ENCODE assay signal across 50 mouse cellular contexts in the genomic region with DNA sequence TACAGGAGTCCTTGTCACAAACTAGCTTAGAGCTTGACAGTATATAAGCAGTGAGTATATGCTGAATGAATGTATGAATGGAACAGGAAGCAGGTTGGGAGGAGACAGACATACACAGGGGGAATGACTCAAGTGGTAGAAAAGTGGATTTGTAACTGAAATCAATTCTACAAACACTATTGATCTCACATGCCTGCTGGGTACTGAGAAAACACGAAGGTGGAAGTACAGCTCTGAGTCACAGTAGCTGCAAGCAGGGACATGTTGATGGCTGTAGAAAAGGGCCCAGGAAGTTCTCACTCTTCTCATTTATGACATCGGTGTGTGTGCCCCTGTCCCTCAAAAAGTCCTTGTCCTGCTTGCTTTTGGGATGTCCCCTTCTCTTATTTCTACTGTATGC. TPM values are rescaled to one million over a fixed set of nuclear protein-coding genes. Genes with fewer than 3 reads are reported as not detected.
"Had no signal": no experiment of that assay in that cellular context is flagged by ENCODE, and none has a peak within 500 bp of the region (broad histone marks: within the 10 kb centered on the region; RNA-seq: fewer than 3 reads in every experiment).

No protein-coding gene starts in this region.

- H3K9me3 ChIP-seq: heart, embryonic 10.5 days; heart, embryonic 12.5 days; heart, embryonic 13.5 days; heart, embryonic 15.5 days; hindbrain, embryonic 10.5 days; hindbrain, embryonic 12.5 days; hindbrain, embryonic 13.5 days; hindbrain, embryonic 15.5 days; intestine, embryonic 15.5 days; kidney, embryonic 15.5 days had no signal

- H3K36me3 ChIP-seq: heart, embryonic 10.5 days; heart, embryonic 12.5 days; heart, embryonic 13.5 days; heart, embryonic 15.5 days; hindbrain, embryonic 10.5 days; hindbrain, embryonic 12.5 days; hindbrain, embryonic 13.5 days; hindbrain, embryonic 15.5 days; intestine, embryonic 15.5 days; kidney, embryonic 15.5 days had no signal

- H3K27ac ChIP-seq: heart, embryonic 10.5 days; heart, embryonic 13.5 days; heart, embryonic 15.5 days; hindbrain, embryonic 10.5 days; hindbrain, embryonic 12.5 days; hindbrain, embryonic 13.5 days; hindbrain, embryonic 14.5 days; hindbrain, embryonic 15.5 days; hindbrain, postnatal 0 days; intestine, embryonic 15.5 days; kidney, embryonic 15.5 days; kidney, postnatal 0 days; layer of hippocampus, adult 2 months had no signal

- H3K4me1 ChIP-seq: heart, embryonic 10.5 days; heart, embryonic 12.5 days; heart, embryonic 13.5 days; heart, embryonic 15.5 days; hindbrain, embryonic 10.5 days; hindbrain, embryonic 12.5 days; hindbrain, embryonic 13.5 days; hindbrain, embryonic 15.5 days; intestine, embryonic 15.5 days; kidney, embryonic 15.5 days had no signal

- H3K4me3 ChIP-seq: heart, embryonic 10.5 days; heart, embryonic 12.5 days; heart, embryonic 13.5 days; heart, embryonic 15.5 days; hindbrain, embryonic 10.5 days; hindbrain, embryonic 12.5 days; hindbrain, embryonic 13.5 days; hindbrain, embryonic 15.5 days; intestine, embryonic 15.5 days; kidney, embryonic 15.5 days; layer of hippocampus, adult 2 months had no signal

- H3K27me3 ChIP-seq: heart, embryonic 12.5 days; heart, embryonic 13.5 days; heart, embryonic 15.5 days; hindbrain, embryonic 12.5 days; hindbrain, embryonic 13.5 days; hindbrain, embryonic 15.5 days; intestine, embryonic 15.5 days; kidney, embryonic 15.5 days had no signal

- ATAC-seq: hindbrain, embryonic 16.5 days; hindbrain, postnatal 0 days; inflammation-experienced regulatory T-cells, adult 6 months; intestine, embryonic 15.5 days; intestine, embryonic 16.5 days; intestine, postnatal 0 days had no signal

- DNase-seq: heart, postnatal 10 days; heart, postnatal 14 days; heart, postnatal 36 days; heart, postnatal 4 days; kidney, adult 11 months; kidney, adult 18-20 months; kidney, adult 2 months; kidney, adult 8-10 months; kidney, adult 9 months; kidney, postnatal 10 days; kidney, postnatal 14 days; kidney, postnatal 25 days; kidney, postnatal 36 days; kidney, postnatal 4 days; layer of hippocampus, adult 9-11 months; layer of hippocampus, postnatal 36 days had no signal

- H3K9ac ChIP-seq: heart, embryonic 12.5 days; heart, embryonic 13.5 days; heart, embryonic 15.5 days; hindbrain, embryonic 12.5 days; hindbrain, embryonic 13.5 days; hindbrain, embryonic 14.5 days; hindbrain, embryonic 15.5 days; intestine, embryonic 15.5 days; kidney, embryonic 15.5 days had no signal

- H3K4me2 ChIP-seq: heart, embryonic 11.5 days; heart, embryonic 12.5 days; heart, embryonic 13.5 days; heart, embryonic 15.5 days; hindbrain, embryonic 12.5 days; hindbrain, embryonic 13.5 days; hindbrain, embryonic 14.5 days; hindbrain, embryonic 15.5 days; intestine, embryonic 15.5 days; kidney, embryonic 15.5 days had no signal

RNA-seq across cellular contexts. Expression of a gene that starts 40.9 kb away (rescaled TPM):
- total RNA-seq: heart, postnatal 10 days; heart, postnatal 14 days; heart, postnatal 25 days; heart, postnatal 36 days; heart, postnatal 4 days; hematopoietic stem cell, adult 5-6 weeks; hindbrain, postnatal 0 days; layer of hippocampus, adult 18-20 months; layer of hippocampus, adult 2 months; layer of hippocampus, adult 8-10 months; layer of hippocampus, postnatal 10 days; layer of hippocampus, postnatal 14 days; layer of hippocampus, postnatal 25 days; layer of hippocampus, postnatal 36 days had no signal
- polyA plus RNA-seq: heart, embryonic 10.5 days; heart, embryonic 11.5 days; heart, embryonic 12.5 days; heart, embryonic 13.5 days; heart, embryonic 14.5 days; heart, embryonic 15.5 days; heart, embryonic 16.5 days; heart, postnatal 0 days; hindbrain, embryonic 10.5 days; hindbrain, embryonic 11.5 days; hindbrain, embryonic 12.5 days; hindbrain, embryonic 13.5 days; hindbrain, embryonic 14.5 days; hindbrain, embryonic 15.5 days; hindbrain, embryonic 16.5 days; hindbrain, postnatal 0 days; inflammation-experienced regulatory T-cells, adult 6 months; intestine, embryonic 14.5 days; intestine, embryonic 15.5 days; intestine, embryonic 16.5 days; intestine, postnatal 0 days; kidney, adult 2 months; kidney, embryonic 14.5 days; kidney, embryonic 15.5 days; kidney, embryonic 16.5 days; kidney, postnatal 0 days; large intestine, adult 2 months had no signal
